Mouse (Mus musculus): Measurements from ENCODE around the gene Btf3l4. TPM values are rescaled to one million over a fixed set of nuclear protein-coding genes. Genes with fewer than 3 reads are reported as not detected.

Btf3l4 gene
- 7.4 and 8.8 TPM in 2 replicates for polyA plus RNA-seq (2012; ENCODE audit: low replicate concordance)

DNA sequence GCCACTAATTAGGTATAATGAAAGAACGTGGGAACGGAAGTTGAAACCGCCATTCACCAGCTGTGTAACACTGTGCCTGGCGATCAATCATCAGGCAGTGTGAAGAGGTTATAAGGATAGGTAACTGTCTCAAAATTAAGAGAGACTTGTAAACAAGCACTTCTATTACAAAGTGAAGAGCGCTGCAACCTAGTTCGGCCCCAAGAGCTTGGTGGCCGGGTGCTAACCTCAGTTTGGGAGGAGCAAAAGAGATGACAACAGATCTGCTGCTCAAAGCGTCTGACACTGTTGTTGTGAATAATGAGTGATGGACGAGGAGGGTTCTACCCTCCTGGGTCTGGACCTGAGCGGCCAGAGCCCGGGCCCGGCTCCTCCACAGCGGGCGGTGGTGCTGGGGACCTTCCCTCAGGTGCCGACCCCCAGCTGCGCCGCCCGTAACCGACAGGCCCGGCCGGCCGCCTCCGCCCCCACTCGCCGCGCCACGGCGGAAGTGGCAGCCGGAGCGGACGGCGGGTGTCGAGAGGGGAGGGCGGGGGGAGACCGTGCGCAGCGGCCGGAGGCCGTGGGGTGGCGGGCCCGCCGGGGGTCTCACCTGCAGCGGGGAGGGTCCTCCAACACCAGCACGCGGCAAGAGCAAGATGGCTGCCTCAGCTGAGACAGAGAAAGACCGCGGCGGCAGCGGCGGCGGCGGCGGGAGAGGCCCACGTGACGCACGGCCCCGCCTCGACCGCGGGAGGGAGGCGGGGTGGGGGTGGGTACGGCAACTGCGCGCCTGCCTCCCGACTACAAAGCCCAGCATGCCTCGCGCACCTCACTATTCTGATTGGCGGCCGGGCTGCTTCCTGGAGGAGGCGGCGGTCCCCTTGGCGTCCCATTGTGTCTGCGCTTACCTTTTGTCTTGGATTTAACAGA, at the start of gene Btf3l4:
Btf3l4 (minus strand) TSS at position 699 of the 912 bp plus-strand sequence.

DNA sequence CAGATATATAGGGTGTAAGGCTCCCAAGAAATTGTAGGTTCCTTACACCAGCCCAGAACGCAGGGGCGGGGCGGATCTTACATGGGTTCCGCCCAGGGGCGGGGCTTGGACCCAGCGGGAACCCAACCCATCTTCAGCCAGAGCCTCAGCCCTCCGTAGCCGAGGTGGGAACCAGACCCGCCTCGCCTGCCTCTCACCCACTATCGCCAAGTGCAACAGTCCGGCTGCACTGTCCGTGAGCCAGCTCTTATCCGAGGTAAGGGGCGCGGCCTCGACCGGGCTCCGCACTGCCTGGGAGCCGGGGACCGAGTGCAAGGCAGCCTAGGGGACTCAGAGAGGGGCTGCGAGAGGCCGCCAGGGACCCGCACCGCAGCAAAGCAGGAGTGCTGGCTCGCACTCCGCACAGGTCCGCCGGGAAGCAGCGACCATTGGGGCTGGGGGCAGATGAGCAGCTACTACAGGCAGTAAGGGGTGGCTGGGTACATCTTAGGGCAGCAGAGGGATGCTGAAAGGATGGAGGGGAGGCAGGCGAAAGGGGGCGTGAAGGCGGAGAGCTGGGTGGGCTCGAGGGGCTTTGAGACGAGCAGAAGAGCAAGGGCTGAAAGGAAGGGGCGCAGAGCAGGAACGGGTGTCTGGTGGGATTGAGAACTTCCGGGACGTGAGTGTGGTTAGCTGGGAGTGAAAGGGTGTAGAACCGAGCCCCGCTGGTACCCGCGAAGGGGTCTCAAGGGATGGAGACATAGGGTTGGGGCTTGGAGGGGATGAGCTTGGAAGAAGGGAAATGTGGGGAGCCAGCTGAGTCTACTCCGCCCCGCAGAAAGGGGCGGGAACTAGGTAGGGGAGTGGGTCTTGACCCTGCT, 45.8 kb upstream of the Btf3l4 start, which contains the start of gene Rab3b:
Rab3b (plus strand) TSS at position 101 of the 860 bp plus-strand sequence.

DNA sequence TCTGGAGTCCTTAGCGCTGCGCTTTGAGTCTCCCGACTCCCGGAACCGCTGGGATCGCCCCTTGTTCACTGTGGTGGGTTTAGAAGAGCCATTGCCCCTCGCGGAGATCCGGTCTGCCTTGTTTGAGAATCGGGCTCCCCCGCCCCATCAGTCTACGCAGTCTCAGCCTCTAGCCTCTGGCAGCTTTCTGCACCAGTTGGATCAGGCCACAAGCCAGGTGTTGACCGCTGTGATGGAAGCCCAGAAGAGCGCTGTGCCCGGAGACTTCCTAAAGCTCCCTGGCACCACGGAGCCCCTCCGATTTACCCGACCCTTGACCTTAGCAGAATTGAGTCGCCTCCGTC, 15.1 kb upstream of the Btf3l4 start, which contains the start of gene A730015C16Rik:
A730015C16Rik (minus strand) TSS at position 115 of the 344 bp plus-strand sequence.

DNA sequence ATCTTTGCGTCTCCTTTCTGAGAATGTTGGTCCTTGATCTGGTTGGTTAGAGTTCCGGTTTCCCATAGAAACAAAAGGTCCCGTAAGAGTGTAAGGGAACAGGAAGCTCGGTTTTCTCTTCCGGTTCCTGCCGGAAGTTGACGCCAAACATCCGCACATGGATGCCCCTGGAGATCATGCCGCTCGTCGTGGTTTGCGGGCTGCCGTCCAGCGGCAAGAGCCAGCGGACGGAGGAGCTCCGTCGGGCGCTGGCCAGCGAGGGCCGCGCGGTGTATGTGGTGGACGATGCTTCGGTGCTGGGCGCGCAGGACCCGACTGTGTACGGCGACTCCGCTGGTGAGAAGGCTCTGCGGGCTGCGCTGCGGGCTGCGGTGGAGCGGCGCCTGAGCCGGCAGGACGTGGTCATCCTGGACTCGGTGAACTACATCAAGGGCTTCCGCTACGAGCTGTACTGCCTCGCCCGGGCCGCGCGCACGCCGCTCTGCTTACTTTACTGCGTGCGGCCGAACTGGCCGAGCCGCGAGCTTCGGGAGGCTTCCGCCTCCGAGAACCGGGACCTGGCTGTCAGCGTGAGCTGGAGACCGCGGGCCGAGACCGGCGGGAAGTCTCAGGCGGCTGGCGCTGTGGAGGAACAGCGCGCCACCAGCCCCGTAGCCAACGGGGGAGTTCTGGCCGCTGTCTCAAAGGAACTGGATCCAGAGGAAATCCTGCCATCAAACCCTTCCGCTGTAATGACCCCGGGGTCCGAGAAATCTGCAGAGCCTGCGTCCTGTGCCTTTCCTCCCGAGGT, 14.5 kb upstream of the Btf3l4 start, which contains the start of gene Kti12:
Kti12 (plus strand) TSS at position 71 of the 790 bp plus-strand sequence.

DNA sequence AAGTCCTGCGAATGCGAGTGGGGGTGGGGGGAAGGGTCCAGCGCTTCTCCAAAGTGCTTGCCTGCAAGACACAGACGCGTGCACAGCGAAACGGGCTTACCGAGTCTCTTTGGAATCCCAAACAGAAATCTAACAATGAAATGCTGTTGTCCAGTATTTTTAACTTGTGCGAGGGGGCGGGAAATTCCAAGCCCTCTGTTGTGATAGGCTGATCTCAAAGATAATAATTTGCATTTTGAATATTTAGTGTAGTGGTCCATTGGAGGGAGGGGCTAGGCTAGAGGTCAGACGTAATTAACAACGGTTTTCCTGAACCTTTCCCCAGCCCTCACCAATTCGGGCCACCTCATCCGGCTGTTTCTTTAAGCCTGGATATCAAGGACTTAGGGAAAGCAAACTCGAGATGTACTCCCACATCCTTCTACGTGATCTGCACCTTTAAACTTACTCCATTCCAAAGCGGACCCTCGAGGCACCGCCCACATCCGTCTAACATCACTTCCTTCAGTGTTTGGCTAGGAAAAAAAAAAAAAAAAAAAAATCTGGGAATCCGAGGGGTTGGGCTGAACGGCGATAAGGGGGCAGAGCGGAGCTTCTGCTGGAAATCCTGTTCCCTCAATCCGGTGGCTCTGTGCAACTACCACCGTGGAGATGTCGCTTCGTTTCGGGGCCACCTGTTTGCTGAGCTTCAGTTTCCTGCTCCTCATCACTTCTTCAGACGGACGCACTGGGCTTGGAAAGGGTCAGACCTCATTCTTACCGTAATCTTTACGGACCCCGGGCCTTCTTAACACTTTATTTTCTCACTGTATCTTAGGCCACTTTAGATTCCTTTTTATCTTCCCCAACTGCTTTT, 929 bp upstream of the Btf3l4 start, which contains the start of gene Txndc12:
Txndc12 (plus strand) TSS at position 487 of the 856 bp plus-strand sequence.

DNA sequence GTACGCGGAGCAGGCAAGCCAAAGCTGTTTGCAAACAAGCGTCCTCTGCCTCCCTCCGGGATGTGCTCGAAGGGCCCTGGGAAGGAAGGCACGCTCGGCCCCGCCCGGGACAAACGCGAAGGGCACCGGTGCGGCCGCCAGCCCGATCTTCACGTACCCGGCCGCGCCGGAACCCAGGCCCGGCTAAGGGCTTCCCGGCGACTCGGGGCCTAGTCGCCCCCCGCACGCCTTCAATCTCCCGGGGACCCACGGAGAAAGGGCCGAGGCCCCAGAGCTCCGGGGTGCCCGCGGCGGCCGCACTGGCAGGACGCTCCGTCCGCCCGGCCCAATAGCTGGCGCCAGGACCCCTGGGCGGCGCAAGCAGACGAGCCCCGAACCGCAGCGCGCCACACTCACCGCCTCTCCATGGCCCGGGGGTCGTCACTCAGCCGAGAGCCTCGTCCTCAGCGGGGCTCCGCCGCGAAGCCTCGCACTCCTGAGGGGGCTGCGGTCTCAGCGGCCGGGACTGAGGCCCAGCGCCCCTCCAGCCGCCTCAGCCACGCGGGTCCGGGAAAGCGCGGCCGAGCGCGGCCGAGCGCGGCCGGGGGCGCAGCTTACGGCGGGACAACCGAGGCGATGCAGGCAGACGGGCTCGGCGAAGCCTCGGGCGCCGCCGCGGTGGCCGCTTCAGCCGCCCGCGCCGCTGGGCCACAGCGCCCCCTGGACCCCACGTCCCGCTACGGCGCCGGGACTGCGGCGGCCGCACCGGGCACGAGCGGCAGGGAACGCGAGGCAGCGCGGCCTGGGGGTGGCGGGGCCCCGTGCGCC, 53.2 kb downstream of the Btf3l4 start, which contains the start of gene Zfyve9:
Zfyve9 (minus strand) TSS at position 742 of the 807 bp plus-strand sequence.

Other genes with a start within 250 kb of the Btf3l4 start
- 67.9 and 97.8 TPM in 2 replicates for gene Cc2d1b, start 213.7 kb downstream of the Btf3l4 start, polyA plus RNA-seq (2012; ENCODE audit: low replicate concordance)
- 0.06 and 0.36 TPM in 2 replicates for gene 3110021N24Rik, start 114.0 kb downstream of the Btf3l4 start, polyA plus RNA-seq (2012; ENCODE audit: low replicate concordance)
- gene Zfyve9, start 52.8 kb downstream of the Btf3l4 start, polyA plus RNA-seq (2012; ENCODE audit: low replicate concordance), result 0.68 and 1.6 TPM in 2 replicates
- gene Txndc12, start 987 bp upstream of the Btf3l4 start, polyA plus RNA-seq (2012; ENCODE audit: low replicate concordance), result 16.2 and 21.3 TPM in 2 replicates
- 47.1 and 49.4 TPM in 2 replicates for gene Kti12, start 14.2 kb upstream of the Btf3l4 start, polyA plus RNA-seq (2012; ENCODE audit: low replicate concordance)
- 0.45 TPM in 1 of 2 replicates, not detected in the other for gene A730015C16Rik, start 15.0 kb upstream of the Btf3l4 start, polyA plus RNA-seq (2012; ENCODE audit: low replicate concordance)
- gene Rab3b, start 45.4 kb upstream of the Btf3l4 start, polyA plus RNA-seq (2012; ENCODE audit: low replicate concordance), result 0.55 and 0.97 TPM in 2 replicates
- 20.7 and 29.3 TPM in 2 replicates for gene Nrd1, start 167.0 kb upstream of the Btf3l4 start, polyA plus RNA-seq (2012; ENCODE audit: low replicate concordance)

Measured in hematopoietic multipotent progenitor cell, adult 10-12 weeks (in vitro differentiated cells).